Mouse (Mus musculus) bone marrow, adult 2 months (tissue): ENCODE measurements around the gene Tmem231.

Experiments
- CTCF ChIP-seq: fragments of 200-500 bp; IDR thresholded peaks from 2 replicates; pipeline ENCODE4 v1.5.1; 2011; ENCODE audit warnings: low read length, control low read depth; ENCODE audit not compliant: control insufficient read depth, insufficient read depth
- POLR2A ChIP-seq: fragments of 200-500 bp; IDR thresholded peaks from 2 replicates; pipeline ENCODE4 v1.6.1; 2011; ENCODE audit warnings: low read depth, mild to moderate bottlenecking, control low read depth, low read length, borderline replicate concordance; ENCODE audit not compliant: control insufficient read depth

DNA sequence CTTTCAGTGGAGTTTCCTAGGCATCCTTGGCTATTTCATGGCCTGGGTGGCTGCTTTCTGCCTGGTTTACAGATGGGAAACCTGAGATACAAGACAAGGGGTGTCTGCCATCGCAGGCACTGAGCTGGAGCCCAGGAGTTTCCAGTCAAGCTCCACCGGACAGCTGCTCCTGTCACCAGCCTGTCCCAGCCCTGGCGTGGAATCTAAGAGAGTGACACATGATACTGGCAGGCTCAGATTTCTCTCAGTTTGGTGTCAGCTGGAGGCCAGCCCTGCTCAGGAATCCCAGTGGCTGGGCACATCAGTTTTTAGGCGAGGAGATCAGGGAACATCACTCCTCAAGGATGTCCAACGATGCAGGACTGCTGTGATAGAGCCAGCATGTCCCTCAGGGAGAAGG is 31.6 kb downstream of the Tmem231 start:
- no peak for TF ChIP-seq CTCF
- no peak for TF ChIP-seq POLR2A
